Mouse (Mus musculus) liver, embryonic 12.5 days (tissue): ENCODE measurements around the gene Kiss1. TPM values are rescaled to one million over a fixed set of nuclear protein-coding genes. Genes with fewer than 3 reads are reported as not detected.

ENCODE experiments used
- ATAC-seq: fragments of 200-750 bp; cut with Nextera tagmentation; 2 replicates; pipeline ENCODE4 v1.8.0; 2017; ENCODE audit warnings: moderate number of reproducible peaks, mild to moderate bottlenecking, moderate library complexity
- H3K27ac ChIP-seq: fragments of 300-500 bp; sonication (generic); 2 replicates; pipeline ENCODE4 v1.5.1; 2016; ENCODE audit warnings: mild to moderate bottlenecking
- H3K27me3 ChIP-seq: fragments of 300-500 bp; sonication (generic); replicated peaks from 2 replicates; pipeline ENCODE4 v1.6.1; 2016; ENCODE audit warnings: mild to moderate bottlenecking, moderate library complexity
- H3K36me3 ChIP-seq: fragments of 300-500 bp; sonication (generic); 2 replicates; pipeline ENCODE4 v1.6.1; 2016; ENCODE audit warnings: mild to moderate bottlenecking, moderate library complexity
- H3K4me1 ChIP-seq: fragments of 300-500 bp; sonication (generic); 2 replicates; pipeline ENCODE4 v1.6.1; 2016
- H3K4me2 ChIP-seq: fragments of 300-500 bp; sonication (generic); 2 replicates; pipeline ENCODE4 v1.6.1; 2016; ENCODE audit warnings: mild to moderate bottlenecking, moderate library complexity
- H3K4me3 ChIP-seq: fragments of 300-500 bp; sonication (generic); 2 replicates; pipeline ENCODE4 v1.5.1; 2016; ENCODE audit warnings: mild to moderate bottlenecking, moderate library complexity
- H3K9ac ChIP-seq: fragments of 300-500 bp; sonication (generic); 2 replicates; pipeline ENCODE4 v1.6.1; 2016; ENCODE audit warnings: mild to moderate bottlenecking, moderate library complexity
- H3K9me3 ChIP-seq: fragments of 300-500 bp; sonication (generic); replicated peaks from 2 replicates; pipeline ENCODE4 v1.6.1; 2016; ENCODE audit warnings: mild to moderate bottlenecking, moderate library complexity
- WGBS: fragments of 180-500 bp; shearing (Covaris S2); methylation state at CpG from one replicate; pipeline ENCODE4 v1.1.7; 2016; ENCODE audit not compliant: insufficient replicate concordance; 5-methylcytosine and 5-hydroxymethylcytosine counted together
- polyA plus RNA-seq: library from polyadenylated mRNA; unstranded; fragments of >200 nt; fragmentation: Nextera tagmentation; extraction: Ambion mirVana; gene quantifications from 2 replicates; pipeline ENCODE4 v1.2.1, GENCODE M21; 2016

The Kiss1 gene
- polyA plus RNA-seq, 1 experiment from 2014 or later, result not detected

GRCm38 (mm10) chr1:133347693-133348520 lies 26.2 kb downstream of the Kiss1 start:
- Histone ChIP-seq H3K36me3 (no peaks in the 10 kb centered on the region), H3K27ac (no peak overlapping the region), H3K9ac (no peak overlapping the region), H3K27me3 (peaks cover 26% of the 10 kb centered on the region), H3K9me3 (no peaks in the 10 kb centered on the region), H3K4me1 (peaks cover 7% of the 10 kb centered on the region), H3K4me2 (no peak overlapping the region), H3K4me3 (no peak overlapping the region)
- 30% methylated on average over 11 of the region's 11 CpGs for WGBS
- no peak for ATAC-seq

- H3K4me2 ChIP-seq, result no peak within 1 kb of the TSS
- no peak for ATAC-seq
- peaks cover 43% of the 10 kb centered on the region for H3K27me3 ChIP-seq
- no peaks in the 10 kb centered on the region for H3K9me3 ChIP-seq
- no peaks in the 10 kb centered on the region for H3K36me3 ChIP-seq
- 74% methylated on average over 1 of the region's 1 CpGs for WGBS
- H3K9ac ChIP-seq, result no peak within 1 kb of the TSS
- H3K4me3 ChIP-seq, result no peak within 1 kb of the TSS
- H3K27ac ChIP-seq, result no peak within 1 kb of the TSS
- H3K4me1 ChIP-seq, result peaks cover 7% of the 10 kb centered on the region
Measured at GRCm38 (mm10) chr1:133350210-133350609, 28.5 kb downstream of the Kiss1 start, which contains the start of gene Ren1. Gene Ren1, plus strand, starts transcription at chr1:133350510.

GRCm38 (mm10) chr1:133351762-133352161 lies 30.1 kb downstream of the Kiss1 start:
- H3K4me1 ChIP-seq, result peaks cover 7% of the 10 kb centered on the region
- no peak overlapping the region for H3K4me2 ChIP-seq
- H3K9ac ChIP-seq, result no peak overlapping the region
- peaks cover 59% of the 10 kb centered on the region for H3K27me3 ChIP-seq
- H3K9me3 ChIP-seq, result no peaks in the 10 kb centered on the region
- 43% methylated on average over 9 of the region's 9 CpGs for WGBS
- H3K27ac ChIP-seq, result no peak overlapping the region
- H3K36me3 ChIP-seq, result no peaks in the 10 kb centered on the region
- no peak for ATAC-seq
- H3K4me3 ChIP-seq, result no peak overlapping the region

DNA sequence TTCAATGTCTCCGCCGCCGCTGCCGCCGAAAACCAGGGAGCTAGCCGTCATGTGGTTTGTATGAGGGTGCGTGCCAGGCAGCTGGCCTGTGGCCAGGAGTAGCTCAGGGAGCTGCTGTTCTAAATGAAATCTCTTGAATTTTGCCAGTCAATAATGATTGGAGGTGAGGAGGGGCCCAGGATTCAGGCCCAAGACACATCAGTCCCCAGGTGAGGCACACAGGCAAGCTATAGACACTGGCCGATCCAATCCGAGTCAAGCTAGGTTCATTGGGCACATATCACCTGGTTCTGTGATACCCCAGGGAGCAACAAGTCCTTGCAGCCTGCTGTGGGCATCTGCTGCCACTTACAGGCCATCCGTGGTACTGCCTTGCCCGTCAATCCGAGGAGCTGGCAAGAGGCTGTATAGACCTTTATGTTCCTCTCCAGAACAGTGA lies 31.7 kb downstream of the Kiss1 start:
- Histone ChIP-seq H3K27me3 (peaks cover 71% of the 10 kb centered on the region), H3K4me3 (no peak overlapping the region), H3K4me1 (no peaks in the 10 kb centered on the region), H3K9ac (no peak overlapping the region), H3K36me3 (no peaks in the 10 kb centered on the region), H3K9me3 (no peaks in the 10 kb centered on the region), H3K27ac (no peak overlapping the region), H3K4me2 (no peak overlapping the region)
- no peak for ATAC-seq
- WGBS, result 45% methylated on average over 12 of the region's 12 CpGs

DNA sequence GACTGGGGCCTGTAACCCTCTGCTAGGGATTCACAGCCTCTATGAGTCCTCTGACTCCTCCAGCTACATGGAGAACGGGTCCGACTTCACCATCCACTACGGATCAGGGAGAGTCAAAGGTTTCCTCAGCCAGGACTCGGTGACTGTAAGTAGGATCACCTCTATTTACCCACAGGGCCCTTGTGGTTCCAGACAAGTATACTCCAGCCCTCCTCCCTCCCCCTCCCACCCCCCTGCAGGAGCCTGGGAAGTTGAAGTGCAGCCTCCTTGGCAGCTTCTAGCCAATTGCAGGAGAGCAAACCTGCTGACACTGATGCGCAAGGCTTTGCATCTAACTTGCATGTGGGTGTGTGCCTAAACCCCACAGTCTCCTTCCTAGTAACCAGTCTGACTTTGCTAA lies 33.8 kb downstream of the Kiss1 start:
- Histone ChIP-seq H3K9me3 (no peaks in the 10 kb centered on the region), H3K4me2 (no peak overlapping the region), H3K36me3 (no peaks in the 10 kb centered on the region), H3K27me3 (peaks cover 72% of the 10 kb centered on the region), H3K4me3 (no peak overlapping the region), H3K27ac (no peak overlapping the region), H3K9ac (no peak overlapping the region), H3K4me1 (no peaks in the 10 kb centered on the region)
- ATAC-seq, result no peak
- 46% methylated on average over 5 of the region's 5 CpGs for WGBS

DNA sequence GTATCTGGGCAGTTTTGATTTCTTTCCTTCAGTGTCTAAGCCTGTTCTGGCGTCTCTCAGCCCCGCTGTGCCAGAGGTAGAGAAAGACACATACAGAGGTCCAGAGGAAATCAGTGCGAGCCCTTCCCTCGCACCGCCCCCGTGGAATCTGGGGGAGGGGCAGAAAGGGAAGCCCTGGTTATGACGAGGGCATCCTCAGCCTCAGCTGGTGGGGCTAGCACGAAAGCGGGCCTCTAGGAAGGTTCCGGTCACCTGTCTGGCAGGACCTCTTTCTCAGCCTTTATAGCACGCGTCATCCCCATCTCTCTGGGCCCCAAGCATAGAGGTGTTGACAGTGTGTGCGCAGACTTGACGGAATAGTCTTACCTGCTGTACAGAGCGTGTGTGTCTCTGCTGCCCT lies 34.2 kb downstream of the Kiss1 start:
- Histone ChIP-seq H3K36me3 (no peaks in the 10 kb centered on the region), H3K27ac (no peak overlapping the region), H3K4me2 (no peak overlapping the region), H3K9me3 (no peaks in the 10 kb centered on the region), H3K27me3 (peaks cover 72% of the 10 kb centered on the region), H3K4me1 (no peaks in the 10 kb centered on the region), H3K4me3 (no peak overlapping the region), H3K9ac (no peak overlapping the region)
- 52% methylated on average over 15 of the region's 15 CpGs for WGBS
- no peak for ATAC-seq

DNA sequence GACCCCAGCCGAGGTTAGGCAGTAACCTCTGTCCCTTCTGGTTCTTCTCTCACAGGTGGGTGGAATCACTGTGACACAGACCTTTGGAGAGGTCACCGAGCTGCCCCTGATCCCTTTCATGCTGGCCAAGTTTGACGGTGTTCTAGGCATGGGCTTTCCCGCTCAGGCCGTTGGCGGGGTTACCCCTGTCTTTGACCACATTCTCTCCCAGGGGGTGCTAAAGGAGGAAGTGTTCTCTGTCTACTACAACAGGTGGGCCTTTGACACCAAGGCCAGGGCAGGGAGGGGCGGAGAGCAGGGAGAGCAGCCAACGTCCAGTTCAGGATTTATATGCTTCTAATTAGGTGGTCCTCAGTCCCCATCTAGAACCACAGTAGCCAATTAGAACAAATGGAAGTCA lies 34.7 kb downstream of the Kiss1 start:
- Histone ChIP-seq H3K9ac (no peak overlapping the region), H3K27me3 (peaks cover 68% of the 10 kb centered on the region), H3K9me3 (no peaks in the 10 kb centered on the region), H3K36me3 (no peaks in the 10 kb centered on the region), H3K27ac (no peak overlapping the region), H3K4me3 (no peak overlapping the region), H3K4me2 (no peak overlapping the region), H3K4me1 (no peaks in the 10 kb centered on the region)
- WGBS, result 45% methylated on average over 8 of the region's 8 CpGs
- ATAC-seq, result no peak

GRCm38 (mm10) chr1:133361006-133361405 lies 39.3 kb downstream of the Kiss1 start:
- no peak for ATAC-seq
- no peak overlapping the region for H3K9ac ChIP-seq
- H3K27me3 ChIP-seq, result peaks cover 77% of the 10 kb centered on the region
- 78% methylated on average over 6 of the region's 6 CpGs for WGBS
- no peak overlapping the region for H3K27ac ChIP-seq
- no peak overlapping the region for H3K4me2 ChIP-seq
- H3K4me1 ChIP-seq, result peaks cover 11% of the 10 kb centered on the region
- H3K36me3 ChIP-seq, result no peaks in the 10 kb centered on the region
- H3K9me3 ChIP-seq, result no peaks in the 10 kb centered on the region
- no peak overlapping the region for H3K4me3 ChIP-seq

- Histone ChIP-seq H3K4me3 (no peak overlapping the region), H3K27me3 (peaks cover 80% of the 10 kb centered on the region), H3K4me2 (no peak overlapping the region), H3K9ac (no peak overlapping the region), H3K27ac (no peak overlapping the region), H3K36me3 (no peaks in the 10 kb centered on the region), H3K4me1 (peaks cover 12% of the 10 kb centered on the region), H3K9me3 (no peaks in the 10 kb centered on the region)
- ATAC-seq, result no peak
- WGBS, result 72% methylated on average over 5 of the region's 5 CpGs
Measured at GRCm38 (mm10) chr1:133362103-133362502, 40.4 kb downstream of the Kiss1 start.

DNA sequence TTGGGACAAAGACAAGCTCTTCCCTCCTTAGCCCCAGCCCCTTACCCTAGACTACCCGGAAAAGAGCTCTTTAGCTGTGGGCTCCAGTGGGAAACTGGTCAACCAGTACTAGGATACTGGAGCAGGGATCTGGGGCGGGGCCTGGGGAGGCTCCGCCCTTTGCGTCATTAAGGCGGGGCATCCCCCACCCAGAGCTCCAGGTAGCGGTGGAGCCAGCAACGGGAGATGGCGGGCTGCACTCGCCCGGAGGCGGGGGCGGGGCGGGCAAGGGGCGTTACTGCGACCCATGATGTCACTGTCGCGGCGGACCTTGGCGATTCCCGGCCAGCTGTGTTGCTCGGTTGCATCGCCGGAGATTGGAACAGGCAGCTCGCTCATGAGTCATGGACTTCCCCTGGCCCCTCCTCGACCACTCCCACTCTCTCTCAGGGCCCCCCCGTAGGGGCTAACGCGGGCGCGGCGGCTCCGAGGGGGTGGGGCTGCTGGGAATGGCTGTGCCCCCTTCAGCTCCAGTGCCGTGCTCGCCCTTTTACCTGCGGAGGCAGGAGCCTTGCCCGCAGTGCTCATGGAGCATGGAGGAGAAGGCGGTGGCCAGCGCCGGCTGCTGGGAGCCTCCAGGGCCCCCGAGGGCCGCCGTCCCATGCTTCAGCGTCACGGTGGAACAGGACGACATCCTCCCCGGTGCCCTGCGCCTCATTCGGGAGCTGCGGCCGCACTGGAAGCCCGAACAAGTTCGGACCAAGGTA lies 41.8 kb downstream of the Kiss1 start, which contains the start of gene Etnk2:
TSS of gene Etnk2 (plus strand) at position 297 of the 746 bp plus-strand sequence.
- Histone ChIP-seq H3K4me2 (peak within 1 kb of the TSS; percentile 81), H3K4me3 (peak within 1 kb of the TSS; percentile 58), H3K4me1 (peaks cover 25% of the 10 kb centered on the region), H3K27ac (no peak within 1 kb of the TSS), H3K9ac (peak within 1 kb of the TSS; percentile 32; the same call in 1 of the 2 replicates), H3K9me3 (no peaks in the 10 kb centered on the region), H3K36me3 (no peaks in the 10 kb centered on the region), H3K27me3 (peaks cover 67% of the 10 kb centered on the region)
- WGBS, result under 1% methylated on average over 49 of the region's 52 CpGs
- ATAC-seq, result peak; percentile 61

- H3K27ac ChIP-seq, result no peak overlapping the region
- peak; percentile 13; the same call in 1 of the 2 replicates for ATAC-seq
- no peaks in the 10 kb centered on the region for H3K36me3 ChIP-seq
- WGBS, result 8% methylated on average over 27 of the region's 27 CpGs
- peaks cover 25% of the 10 kb centered on the region for H3K4me1 ChIP-seq
- H3K4me3 ChIP-seq, result peak overlapping the region; percentile 58
- H3K4me2 ChIP-seq, result peak overlapping the region; percentile 81
- H3K9ac ChIP-seq, result peak overlapping the region; percentile 32; the same call in 1 of the 2 replicates
- H3K9me3 ChIP-seq, result no peaks in the 10 kb centered on the region
- H3K27me3 ChIP-seq, result peaks cover 61% of the 10 kb centered on the region
Measured at GRCm38 (mm10) chr1:133364022-133364630, 42.5 kb downstream of the Kiss1 start.

DNA sequence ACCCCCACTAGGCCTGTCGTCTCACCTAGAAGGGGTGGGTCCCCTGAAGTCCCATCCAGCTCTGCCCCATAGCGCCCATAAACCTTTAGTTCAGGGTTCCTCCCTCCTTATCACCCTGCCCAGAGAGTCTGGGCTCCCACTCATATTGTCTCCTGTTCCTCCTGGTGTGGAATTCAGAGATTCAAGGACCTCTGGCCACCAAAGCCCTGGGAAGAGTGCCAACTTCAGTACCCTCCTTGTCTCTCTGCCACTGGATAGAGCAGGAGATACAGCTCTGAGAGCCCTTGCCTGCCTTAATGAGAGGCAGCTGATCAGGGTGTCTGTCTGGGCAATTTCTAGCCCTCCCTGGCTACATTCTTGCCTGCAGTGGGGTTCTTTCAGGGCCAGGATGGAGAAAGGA lies 43.2 kb downstream of the Kiss1 start:
- Histone ChIP-seq H3K9ac (no peak overlapping the region), H3K4me2 (no peak overlapping the region)

More for the DNA sequence above, 43.2 kb downstream of the Kiss1 start:
- H3K27ac ChIP-seq, result no peak overlapping the region
- peaks cover 25% of the 10 kb centered on the region for H3K4me1 ChIP-seq
- no peaks in the 10 kb centered on the region for H3K36me3 ChIP-seq
- H3K27me3 ChIP-seq, result peaks cover 57% of the 10 kb centered on the region
- no peak overlapping the region for H3K4me3 ChIP-seq
- H3K9me3 ChIP-seq, result no peaks in the 10 kb centered on the region
- 34% methylated on average over 2 of the region's 2 CpGs for WGBS
- ATAC-seq, result no peak
